Mouse (Mus musculus) intestine, embryonic 14.5 days (tissue): ENCODE results near the gene Top3a. TPM values are rescaled to one million over a fixed set of nuclear protein-coding genes. Genes with fewer than 3 reads are reported as not detected.

ENCODE experiments used
- ATAC-seq: fragments of 200-750 bp; cut with Nextera tagmentation; replicated peaks from 2 replicates; pipeline ENCODE4 v1.8.0; 2017; ENCODE audit warnings: low read depth, moderate number of reproducible peaks, moderate TSS enrichment, moderate library complexity; ENCODE audit not compliant: low FRiP score, low TSS enrichment
- DNase-seq: peaks from one replicate; pipeline ENCODE4 v3.0.0-alpha.2; 2018; ENCODE audit warnings: low spot score
- H3K27ac ChIP-seq: fragments of 300-500 bp; sonication (generic); 2 replicates; pipeline ENCODE4 v1.5.1; 2014; ENCODE audit warnings: low read depth, mild to moderate bottlenecking, control low read depth
- H3K27me3 ChIP-seq: fragments of 300-500 bp; sonication (generic); replicated peaks from 2 replicates; pipeline ENCODE4 v1.6.1; 2014; ENCODE audit warnings: low read length, control low read depth; ENCODE audit not compliant: control insufficient read depth, insufficient read depth
- H3K36me3 ChIP-seq: fragments of 300-500 bp; sonication (generic); 2 replicates; pipeline ENCODE4 v1.6.1; 2014; ENCODE audit warnings: low read length, control low read depth; ENCODE audit not compliant: control insufficient read depth, insufficient read depth
- H3K4me1 ChIP-seq: fragments of 300-500 bp; sonication (generic); replicated peaks from 2 replicates; pipeline ENCODE4 v1.6.1; 2014; ENCODE audit warnings: low read length, control low read depth, mixed read lengths; ENCODE audit not compliant: control insufficient read depth, insufficient read depth
- H3K4me2 ChIP-seq: fragments of 300-500 bp; sonication (generic); 2 replicates; pipeline ENCODE4 v1.6.1; 2014; ENCODE audit warnings: low read length
- H3K4me3 ChIP-seq: fragments of 300-500 bp; sonication (generic); 2 replicates; pipeline ENCODE4 v1.5.1; 2014; ENCODE audit warnings: low read depth, low read length, control low read depth, mixed read lengths
- H3K9ac ChIP-seq: fragments of 300-500 bp; sonication (generic); 2 replicates; pipeline ENCODE4 v1.6.1; 2014; ENCODE audit warnings: mild to moderate bottlenecking, low read length
- H3K9me3 ChIP-seq: fragments of 300-500 bp; sonication (generic); 2 replicates; pipeline ENCODE4 v1.6.1; 2016; ENCODE audit warnings: low read length, control low read depth; ENCODE audit not compliant: control insufficient read depth
- WGBS: fragments of 180-500 bp; shearing (Covaris S2); extraction: QIAGEN DNeasy Blood & Tissue Kit; methylation state at CpG from one replicate; pipeline ENCODE4 v1.1.7; 2014; 5-methylcytosine and 5-hydroxymethylcytosine counted together
- microRNA-seq: library from miRNA; unstranded; fragments of <30 nt; microRNA quantifications from one replicate; pipeline ENCODE4, GENCODE M21; 2016
- polyA plus RNA-seq: library from polyadenylated mRNA; unstranded; fragments of >200 nt; fragmentation: Nextera tagmentation; extraction: Ambion mirVana; gene quantifications from 2 replicates; pipeline ENCODE4 v1.2.1, GENCODE M21; 2014

Top3a gene
- polyA plus RNA-seq, 1 experiment from 2014 or later = 13.4 TPM

DNA sequence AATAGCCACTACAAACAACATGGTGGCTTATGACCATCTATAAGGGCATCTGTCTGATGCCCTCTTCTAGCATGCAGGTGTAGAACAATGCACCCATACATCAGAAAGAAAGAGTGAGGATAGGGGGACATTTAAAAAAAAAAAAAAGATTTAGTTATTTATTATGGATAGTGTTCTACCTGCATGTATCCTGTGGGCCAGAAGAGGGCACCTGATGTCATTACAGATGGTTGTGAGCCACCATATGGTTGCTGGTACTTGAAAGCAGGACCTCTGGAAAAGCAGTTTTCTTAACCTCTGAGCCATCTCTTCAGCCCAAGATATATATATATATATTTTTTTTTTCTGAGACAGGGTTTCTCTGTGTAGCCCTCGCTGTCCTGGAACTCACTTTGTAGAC, 81.0 kb downstream of the Top3a start:
- no peak for ATAC-seq
- DNase-seq = no peak
- H3K27ac ChIP-seq = no peak overlapping the region
- H3K36me3 ChIP-seq = no peaks in the 10 kb centered on the region
- no peak overlapping the region for H3K4me2 ChIP-seq
- H3K9ac ChIP-seq = no peak overlapping the region
- H3K4me1 ChIP-seq = peaks cover 15% of the 10 kb centered on the region
- WGBS = 65% methylated on average over 1 of the region's 1 CpGs
- no peaks in the 10 kb centered on the region for H3K27me3 ChIP-seq
- no peak overlapping the region for H3K4me3 ChIP-seq
- no peaks in the 10 kb centered on the region for H3K9me3 ChIP-seq

Small RNA genes within 50 kb of the gene (microRNA-seq; reads per million reads assigned to microRNA genes)
- gene Mir5100 = 1.6 reads per million, percentile 19 among the genes with 10 or more reads in this experiment

Other genes starting within 250 kb of the Top3a start
- 35.4 and 36.2 TPM in 2 replicates for gene Alkbh5, start 241.0 kb downstream of the Top3a start, polyA plus RNA-seq
- 53.7 and 53.8 TPM in 2 replicates for gene Llgl1, start 77.6 kb downstream of the Top3a start, polyA plus RNA-seq
- 87.2 and 91.8 TPM in 2 replicates for gene Flii, start 50.1 kb downstream of the Top3a start, polyA plus RNA-seq
- 11.4 and 11.8 TPM in 2 replicates for gene Mief2, start 49.0 kb downstream of the Top3a start, polyA plus RNA-seq
- gene Smcr8, start 159 bp upstream of the Top3a start, polyA plus RNA-seq = 8.2 and 9.2 TPM in 2 replicates
- 94.7 and 102 TPM in 2 replicates for gene Shmt1, start 34.4 kb upstream of the Top3a start, polyA plus RNA-seq
- 49.4 and 50.3 TPM in 2 replicates for gene Dhrs7b, start 53.3 kb upstream of the Top3a start, polyA plus RNA-seq
- 73.9 and 81.6 TPM in 2 replicates for gene Tmem11, start 101.9 kb upstream of the Top3a start, polyA plus RNA-seq
- 15.4 and 16.8 TPM in 2 replicates for gene Natd1, start 137.4 kb upstream of the Top3a start, polyA plus RNA-seq
- 91.7 and 94.5 TPM in 2 replicates for gene Map2k3, start 154.7 kb upstream of the Top3a start, polyA plus RNA-seq
- gene Kcnj12, start 245.2 kb upstream of the Top3a start, polyA plus RNA-seq = 1.8 and 1.9 TPM in 2 replicates